Mouse (Mus musculus) C2C12 (cell line): Measurements from ENCODE around the gene Uck2.

Experiments
- CEBPB ChIP-seq: IDR thresholded peaks from one replicate; pipeline ENCODE4 v1.6.1; 2011; ENCODE audit warnings: low read depth, mild to moderate bottlenecking, control low read depth, moderate library complexity
- CTCF ChIP-seq: IDR thresholded peaks from one replicate; pipeline ENCODE4 v1.5.1; 2011; ENCODE audit not compliant: control insufficient read depth, insufficient read depth, insufficient read length
- USF1 ChIP-seq: IDR thresholded peaks from one replicate; pipeline ENCODE4 v1.6.1; 2011; ENCODE audit warnings: low read depth, mild to moderate bottlenecking, control low read depth, moderate library complexity

- TF ChIP-seq CEBPB (no peak), CTCF (no peak), USF1 (no peak)
Measured at GRCm38 (mm10) chr1:167278395-167278794, 6.7 kb downstream of the Uck2 start.
